Mouse (Mus musculus) liver, embryonic 14.5 days (tissue): ENCODE measurements around the gene Rasa1. TPM values are rescaled to one million over a fixed set of nuclear protein-coding genes. Genes with fewer than 3 reads are reported as not detected.

ENCODE experiments used
- ATAC-seq: fragments of 200-750 bp; cut with Nextera tagmentation; 2 replicates; pipeline ENCODE4 v1.8.0; 2017; ENCODE audit warnings: moderate number of reproducible peaks, mild to moderate bottlenecking, moderate library complexity; ENCODE audit not compliant: insufficient read depth
- DNase-seq, 3 experiments: peaks; one replicate each; pipeline ENCODE4 v3.0.0-alpha.2; 2012 to 2013; ENCODE audit warnings: low read depth in 3 of 3, low spot score in 3 of 3
- H3K27ac ChIP-seq: fragments of 300-500 bp; sonication (generic); 2 replicates; pipeline ENCODE4 v1.5.1; 2014; ENCODE audit warnings: moderate library complexity, mild to moderate bottlenecking, control low read depth, inconsistent platforms
- H3K27me3 ChIP-seq: fragments of 300-500 bp; sonication (generic); 2 replicates; pipeline ENCODE4 v1.6.1; 2014; ENCODE audit warnings: mild to moderate bottlenecking, low read length, moderate library complexity; ENCODE audit not compliant: control insufficient read depth, insufficient read depth
- H3K36me3 ChIP-seq: fragments of 300-500 bp; sonication (generic); replicated peaks from 2 replicates; pipeline ENCODE4 v1.6.1; 2014; ENCODE audit warnings: low read depth; ENCODE audit not compliant: control insufficient read depth, insufficient read depth
- H3K4me1 ChIP-seq, 2 experiments: fragments of 200-500 bp in 1 of 2; fragments of 300-500 bp in 1 of 2; sonication (generic) in 1 of 2; replicated peaks; 2 replicates each; pipeline ENCODE4 v1.6.1; 2012 to 2014; ENCODE audit warnings: antibody characterized with exemption in 1 of 2, inconsistent platforms in 1 of 2, low read length in 1 of 2; ENCODE audit not compliant: control insufficient read depth in 2 of 2, insufficient read depth in 2 of 2
- H3K4me2 ChIP-seq: fragments of 300-500 bp; sonication (generic); 2 replicates; pipeline ENCODE4 v1.6.1; 2014; ENCODE audit warnings: low read depth, mild to moderate bottlenecking, control low read depth, moderate library complexity
- H3K4me3 ChIP-seq, 2 experiments: fragments of 200-500 bp in 1 of 2; fragments of 300-500 bp in 1 of 2; sonication (generic) in 1 of 2; 2 replicates each; pipeline ENCODE4 v1.5.1; 2012 to 2014; ENCODE audit warnings: low read depth in 2 of 2, low read length in 2 of 2, mild to moderate bottlenecking in 2 of 2, control low read depth in 1 of 2, inconsistent platforms in 1 of 2, moderate library complexity in 1 of 2; ENCODE audit not compliant: insufficient read depth in 1 of 2
- H3K9ac ChIP-seq: fragments of 300-500 bp; sonication (generic); replicated peaks from 2 replicates; pipeline ENCODE4 v1.6.1; 2014; ENCODE audit warnings: mild to moderate bottlenecking, control low read depth, moderate library complexity
- H3K9me3 ChIP-seq: fragments of 300-500 bp; sonication (generic); 2 replicates; pipeline ENCODE4 v1.6.1; 2016; ENCODE audit warnings: low read length, mixed read lengths; ENCODE audit not compliant: control insufficient read depth
- CTCF ChIP-seq: IDR thresholded peaks from 2 replicates; pipeline ENCODE4 v1.5.1; 2016; ENCODE audit warnings: antibody characterized with exemption, low read depth, control low read depth
- EP300 ChIP-seq: IDR thresholded peaks from 2 replicates; pipeline ENCODE4 v1.6.1; 2016; ENCODE audit warnings: antibody characterized with exemption, low read depth
- WGBS: fragments of 180-500 bp; shearing (Covaris S2); extraction: QIAGEN DNeasy Blood & Tissue Kit; methylation state at CpG from one replicate; pipeline ENCODE4 v1.1.7; 2014; ENCODE audit not compliant: insufficient replicate concordance; 5-methylcytosine and 5-hydroxymethylcytosine counted together
- polyA plus RNA-seq, 2 experiments: library from polyadenylated mRNA; depleted of rRNA in 1 of 2; stranded (reverse) in 1 of 2; unstranded in 1 of 2; fragments of >200 nt; fragmentation: Nextera tagmentation in 1 of 2; extraction: Ambion mirVana in 1 of 2; gene quantifications; 2 replicates each; pipeline versions ENCODE4 v1.2.1 to v1.2.3; 2012 to 2014

Gene Rasa1
- 6.1 and 9.2 TPM in 2 replicates for polyA plus RNA-seq (2012; rRNA removed)
- polyA plus RNA-seq (2014; fragmentation: Nextera tagmentation; extraction: Ambion mirVana): 14.0 and 18.1 TPM in 2 replicates

GRCm38 (mm10) chr13:85288843-85289713, at the start of gene Rasa1:
Gene Rasa1, minus strand, starts transcription at chr13:85289130.
- peak within 1 kb of the TSS; percentile 85 for H3K27ac ChIP-seq
- H3K36me3 ChIP-seq: no peaks in the 10 kb centered on the region
- WGBS: under 1% methylated on average over 86 of the region's 97 CpGs
- peak within 1 kb of the TSS; percentile 93 to 98 for H3K4me3 ChIP-seq
- peak within 1 kb of the TSS; percentile 95 for H3K9ac ChIP-seq
- H3K9me3 ChIP-seq: no peaks in the 10 kb centered on the region
- H3K4me1 ChIP-seq: 0 out of 4 replicates have a peak, but pooled peaks cover 0 to 3% of the 10 kb centered on the region in 2 experiments
- peak; percentile 91 to 94 (median 92) for DNase-seq
- TF ChIP-seq CTCF: no peak
- TF ChIP-seq EP300: no peak
- peak within 1 kb of the TSS; percentile 88 for H3K4me2 ChIP-seq
- peak; percentile 99 for ATAC-seq
- H3K27me3 ChIP-seq: no peaks in the 10 kb centered on the region

- no peak for DNase-seq
Observed at GRCm38 (mm10) chr13:85311547-85311946, 22.6 kb upstream of the Rasa1 start.

GRCm38 (mm10) chr13:85310968-85311367, 22.0 kb upstream of the Rasa1 start:
- WGBS: 51% methylated on average over 5 of the region's 5 CpGs

More at GRCm38 (mm10) chr13:85311547-85311946, 22.6 kb upstream of the Rasa1 start:
- H3K9me3 ChIP-seq: no peaks in the 10 kb centered on the region
- no peak overlapping the region for H3K4me2 ChIP-seq
- H3K9ac ChIP-seq: no peak overlapping the region
- no peak overlapping the region for H3K4me3 ChIP-seq
- ATAC-seq: no peak
- H3K27ac ChIP-seq: no peak overlapping the region
- WGBS: 67% methylated on average over 2 of the region's 2 CpGs
- H3K4me1 ChIP-seq: no peaks in the 10 kb centered on the region
- no peak for TF ChIP-seq EP300
- TF ChIP-seq CTCF: no peak
- no peaks in the 10 kb centered on the region for H3K27me3 ChIP-seq
- H3K36me3 ChIP-seq: no peaks in the 10 kb centered on the region

GRCm38 (mm10) chr13:85310483-85310882, 21.6 kb upstream of the Rasa1 start:
- no peaks in the 10 kb centered on the region for H3K9me3 ChIP-seq
- H3K27me3 ChIP-seq: no peaks in the 10 kb centered on the region
- no peaks in the 10 kb centered on the region for H3K4me1 ChIP-seq
- no peak overlapping the region for H3K4me2 ChIP-seq
- no peak overlapping the region for H3K9ac ChIP-seq
- TF ChIP-seq EP300: no peak
- no peak for TF ChIP-seq CTCF
- ATAC-seq (no peak), DNase-seq (no peak)
- H3K27ac ChIP-seq: no peak overlapping the region
- no peaks in the 10 kb centered on the region for H3K36me3 ChIP-seq
- no peak overlapping the region for H3K4me3 ChIP-seq
- WGBS: 71% methylated on average over 2 of the region's 2 CpGs

More at GRCm38 (mm10) chr13:85310968-85311367, 22.0 kb upstream of the Rasa1 start:
- DNase-seq (no peak), ATAC-seq (no peak)
- Histone ChIP-seq H3K4me1 (no peaks in the 10 kb centered on the region), H3K27me3 (no peaks in the 10 kb centered on the region), H3K9ac (no peak overlapping the region), H3K27ac (no peak overlapping the region), H3K9me3 (no peaks in the 10 kb centered on the region), H3K4me2 (no peak overlapping the region), H3K4me3 (no peak overlapping the region), H3K36me3 (no peaks in the 10 kb centered on the region)
- TF ChIP-seq CTCF: no peak
- no peak for TF ChIP-seq EP300

- no peak for DNase-seq
- Histone ChIP-seq H3K4me2 (no peak overlapping the region), H3K9me3 (no peaks in the 10 kb centered on the region), H3K27me3 (no peaks in the 10 kb centered on the region), H3K36me3 (no peaks in the 10 kb centered on the region), H3K9ac (no peak overlapping the region), H3K4me3 (no peak overlapping the region), H3K27ac (no peak overlapping the region), H3K4me1 (no peaks in the 10 kb centered on the region)
- TF ChIP-seq EP300 (no peak), CTCF (no peak)
- no peak for ATAC-seq
Observed at GRCm38 (mm10) chr13:85306039-85306438, 17.1 kb upstream of the Rasa1 start.
